Mouse (Mus musculus) B cell, adult 2 months (primary cell): ENCODE measurements around the gene Lyzl4.
"Not testable (repeated sequence)": the region's sequence is repeated elsewhere in the genome, so short reads cannot be mapped to it uniquely, and the experiment has no call there.

Source experiments
- DNase-seq, 2 experiments: peaks; one replicate each; pipeline ENCODE4 v3.0.0; 2022

Lyzl4 gene

GRCm38 (mm10) chr9:121600201-121600860, 41.6 kb downstream of the Lyzl4 start:
- DNase-seq: no peak

- no peak for DNase-seq
Measured at GRCm38 (mm10) chr9:121599551-121599950, 42.3 kb downstream of the Lyzl4 start.

GRCm38 (mm10) chr9:121598106-121598505, 43.8 kb downstream of the Lyzl4 start:
- DNase-seq: no peak

- DNase-seq: no peak
Measured at GRCm38 (mm10) chr9:121594771-121595170, 47.1 kb downstream of the Lyzl4 start.

GRCm38 (mm10) chr9:121593768-121594167, 48.1 kb downstream of the Lyzl4 start:
- DNase-seq: not testable (repeated sequence)

- DNase-seq: no peak
Measured at GRCm38 (mm10) chr9:121592948-121593550, 48.8 kb downstream of the Lyzl4 start.

- DNase-seq: no peak
Measured at GRCm38 (mm10) chr9:121589533-121589932, 52.4 kb downstream of the Lyzl4 start.

GRCm38 (mm10) chr9:121574380-121574779, 67.5 kb downstream of the Lyzl4 start:
- DNase-seq: no peak

GRCm38 (mm10) chr9:121568451-121568850, 73.4 kb downstream of the Lyzl4 start:
- no peak for DNase-seq

GRCm38 (mm10) chr9:121566387-121566786, 75.5 kb downstream of the Lyzl4 start:
- no peak for DNase-seq

- DNase-seq: no peak
Measured at GRCm38 (mm10) chr9:121563276-121563675, 78.6 kb downstream of the Lyzl4 start.

GRCm38 (mm10) chr9:121560515-121560914, 81.4 kb downstream of the Lyzl4 start:
- DNase-seq: no peak

- no peak for DNase-seq
Measured at GRCm38 (mm10) chr9:121558167-121558566, 83.7 kb downstream of the Lyzl4 start.

GRCm38 (mm10) chr9:121556913-121557312, 85.0 kb downstream of the Lyzl4 start:
- DNase-seq: no peak

GRCm38 (mm10) chr9:121555395-121556000, 86.4 kb downstream of the Lyzl4 start:
- DNase-seq: no peak

- DNase-seq: no peak
Measured at GRCm38 (mm10) chr9:121553643-121554042, 88.3 kb downstream of the Lyzl4 start.

GRCm38 (mm10) chr9:121550327-121550771, 91.5 kb downstream of the Lyzl4 start:
- no peak for DNase-seq

- DNase-seq: no peak
Measured at GRCm38 (mm10) chr9:121549444-121549843, 92.5 kb downstream of the Lyzl4 start.

GRCm38 (mm10) chr9:121549010-121549409, 92.9 kb downstream of the Lyzl4 start:
- DNase-seq: no peak

- no peak for DNase-seq
Measured at GRCm38 (mm10) chr9:121547431-121547830, 94.5 kb downstream of the Lyzl4 start.

GRCm38 (mm10) chr9:121541530-121541929, 100.4 kb downstream of the Lyzl4 start:
- DNase-seq: no peak

- no peak for DNase-seq
Measured at GRCm38 (mm10) chr9:121532626-121533025, 109.3 kb downstream of the Lyzl4 start.

- no peak for DNase-seq
Measured at GRCm38 (mm10) chr9:121528605-121529357, 113.1 kb downstream of the Lyzl4 start.
